Mouse (Mus musculus): ENCODE measurements around the gene 4930518I15Rik.
"Not testable (repeated sequence)": the region's sequence is repeated elsewhere in the genome, so short reads cannot be mapped to it uniquely, and the experiment has no call there.

DNA sequence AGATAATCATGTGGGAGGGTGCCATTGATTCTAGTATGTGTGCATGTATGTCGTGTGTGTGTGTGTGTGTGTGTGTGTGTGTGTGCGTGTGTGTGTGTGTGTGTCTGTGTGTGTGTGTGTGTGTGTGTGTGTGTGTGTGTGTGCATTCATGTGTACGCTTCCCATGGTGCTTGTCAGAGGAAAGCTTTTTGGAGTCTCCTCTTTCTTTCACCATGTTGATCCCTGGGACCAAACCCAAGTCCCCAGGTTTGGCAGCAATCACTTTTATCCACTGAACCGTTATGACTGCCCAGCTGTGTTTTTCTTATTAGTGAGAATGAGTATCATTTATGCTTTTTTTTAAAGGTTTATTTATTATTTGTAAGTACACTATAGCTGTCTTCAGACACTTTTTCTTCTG is 44.7 kb upstream of the 4930518I15Rik start:
- TF ChIP-seq EP300 (optimal IDR thresholded peaks at IDR 0.05); CTCF (IDR thresholded peaks at IDR 0.05; ENCODE audit: low read depth): not testable (repeated sequence)
